Mouse (Mus musculus): Measurements from ENCODE around the gene Stk39.

Gene Stk39

GRCm38 (mm10) chr2:68336913-68337312, 135.2 kb downstream of the Stk39 start:
- no peak for DNase-seq

DNA sequence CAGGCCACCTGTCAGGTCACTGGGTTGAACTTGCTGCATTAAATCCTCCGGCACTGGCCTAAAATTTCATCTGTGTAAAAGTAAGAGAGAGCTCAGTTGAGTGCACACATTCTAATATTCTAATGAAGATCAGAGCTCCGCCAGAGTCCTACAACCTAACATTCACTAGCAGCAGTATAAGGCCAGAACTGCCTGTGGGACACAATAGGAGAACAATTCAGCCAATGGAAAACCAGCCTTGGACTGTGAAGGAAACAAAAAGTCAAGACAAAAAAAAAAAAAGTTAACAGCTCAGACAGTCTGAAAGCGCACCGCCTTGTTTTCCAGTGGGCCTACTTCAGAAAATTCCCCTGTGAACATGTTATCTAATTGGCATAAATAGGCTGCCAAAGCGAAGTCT, 137.1 kb downstream of the Stk39 start:
- DNase-seq, result no peak

DNA sequence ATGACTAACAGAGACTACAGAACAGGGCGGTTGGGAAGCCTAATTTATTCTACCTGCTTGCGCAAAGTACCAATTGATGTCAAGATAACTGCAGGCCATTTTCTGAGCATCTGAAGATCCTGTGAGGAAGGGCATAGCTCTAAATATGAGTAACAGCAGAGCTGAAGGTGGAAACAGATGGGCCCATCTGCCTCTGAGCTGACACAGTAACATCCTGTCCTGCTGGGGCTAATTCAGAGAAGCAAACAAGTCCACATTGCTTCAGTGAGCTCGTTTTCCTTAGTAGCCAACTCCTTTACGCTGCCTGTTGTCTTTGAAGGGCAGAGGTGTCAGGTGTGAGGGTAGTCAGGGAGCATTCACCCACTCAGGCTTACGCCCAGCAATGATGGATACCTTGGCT, 146.8 kb downstream of the Stk39 start:
- DNase-seq, result no peak

DNA sequence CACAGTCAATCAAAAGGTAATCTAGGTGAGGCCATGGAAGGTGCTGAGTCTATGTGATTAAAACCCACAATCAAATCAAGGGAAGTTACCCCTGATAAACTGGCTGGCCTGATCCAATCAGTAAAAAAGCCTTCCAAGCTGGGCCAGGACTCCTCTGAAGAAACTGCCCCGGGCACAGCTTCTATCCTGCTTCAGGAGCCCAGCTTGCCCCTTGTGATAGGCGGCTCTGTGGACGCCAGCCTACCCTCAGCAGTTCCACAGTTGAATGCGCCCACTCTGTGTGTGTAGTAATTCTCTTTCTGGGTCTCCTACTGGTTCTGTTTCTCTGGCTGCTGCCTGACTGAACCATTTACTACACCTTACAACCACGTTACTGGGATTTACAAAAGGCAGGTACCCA, 150.8 kb downstream of the Stk39 start:
- DNase-seq, result no peak

DNA sequence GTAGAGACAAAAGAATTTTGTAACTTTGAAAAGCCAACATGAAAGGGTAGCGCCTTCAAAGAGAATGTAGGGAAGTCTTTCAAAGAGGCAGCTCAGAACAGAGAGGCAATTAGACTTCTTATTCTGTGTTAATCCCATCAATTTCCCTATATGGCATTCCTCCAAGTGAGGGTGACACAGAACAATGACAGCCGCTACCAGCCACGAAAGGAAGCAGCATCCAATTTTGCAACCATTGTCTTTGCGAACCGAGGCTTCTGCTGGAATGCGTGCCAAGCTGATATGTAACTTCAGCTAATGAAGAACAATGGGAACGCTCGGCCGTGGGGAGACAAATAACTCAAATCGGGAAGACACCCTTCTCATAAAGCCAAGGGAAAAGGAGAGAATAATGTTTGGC, 151.4 kb downstream of the Stk39 start:
- peak; percentile 42 for DNase-seq

GRCm38 (mm10) chr2:68318452-68318851, 153.6 kb downstream of the Stk39 start:
- DNase-seq, result no peak

GRCm38 (mm10) chr2:68317895-68318294, 154.2 kb downstream of the Stk39 start:
- DNase-seq, result no peak

DNA sequence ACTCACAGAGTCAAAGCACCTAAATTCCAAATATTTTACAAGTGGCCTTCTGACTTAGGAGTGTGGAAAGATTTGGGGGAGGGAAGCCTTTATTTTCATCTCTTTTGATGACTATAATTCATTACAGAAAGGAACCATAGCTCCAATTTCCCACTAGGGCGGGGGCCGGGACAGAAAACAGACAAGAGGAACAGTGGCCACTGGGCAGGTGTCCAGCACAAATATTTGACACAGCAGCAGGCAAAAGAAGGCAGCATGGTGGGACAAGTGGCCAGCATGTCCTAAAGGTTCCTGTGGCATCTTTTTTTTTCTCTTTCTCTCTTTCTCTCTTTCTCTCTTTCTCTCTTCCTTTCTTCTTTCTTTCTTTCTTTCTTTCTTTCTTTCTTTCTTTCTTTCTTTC, 154.6 kb downstream of the Stk39 start:
- DNase-seq, result peak; percentile 40

DNA sequence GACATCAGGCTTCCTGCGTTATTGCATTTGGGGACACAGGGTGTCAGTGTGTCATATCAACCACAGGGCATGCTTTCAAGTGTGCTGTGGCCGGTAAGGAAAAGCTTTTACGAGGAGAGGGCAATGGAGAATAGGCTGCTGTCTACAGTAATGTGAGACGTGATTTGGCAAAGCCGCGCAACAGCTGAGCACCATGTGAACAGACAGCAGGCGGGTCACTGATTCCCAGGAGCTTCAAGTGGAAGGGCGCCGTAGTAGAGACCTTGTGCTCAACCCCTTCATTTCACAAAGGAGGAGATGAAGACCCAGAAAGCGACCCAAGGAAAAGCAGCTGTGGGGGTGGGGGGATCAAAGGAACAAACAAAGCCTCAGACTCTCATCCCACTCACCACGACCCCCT, 156.8 kb downstream of the Stk39 start:
- DNase-seq, result no peak

DNA sequence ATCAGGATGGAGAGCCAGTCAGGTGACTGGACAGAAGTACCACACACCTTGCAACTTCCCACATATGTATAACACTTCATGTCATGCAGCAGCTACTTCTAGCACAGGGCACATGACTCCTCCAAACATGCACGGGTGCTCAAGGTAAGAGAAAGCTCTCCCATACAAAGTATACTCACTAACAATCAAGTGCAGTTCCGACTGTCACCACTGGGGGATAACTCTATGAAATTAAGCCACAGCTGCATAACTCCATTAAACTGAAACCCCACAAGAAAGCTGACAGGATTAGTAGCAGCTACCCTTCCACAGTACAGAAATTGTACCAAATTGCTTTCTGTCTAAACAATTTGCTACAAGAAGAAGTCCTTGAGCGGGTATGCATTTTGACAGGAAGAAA, 161.9 kb downstream of the Stk39 start:
- DNase-seq, result peak; percentile 52

GRCm38 (mm10) chr2:68306519-68306918, 165.5 kb downstream of the Stk39 start:
- no peak for DNase-seq

DNA sequence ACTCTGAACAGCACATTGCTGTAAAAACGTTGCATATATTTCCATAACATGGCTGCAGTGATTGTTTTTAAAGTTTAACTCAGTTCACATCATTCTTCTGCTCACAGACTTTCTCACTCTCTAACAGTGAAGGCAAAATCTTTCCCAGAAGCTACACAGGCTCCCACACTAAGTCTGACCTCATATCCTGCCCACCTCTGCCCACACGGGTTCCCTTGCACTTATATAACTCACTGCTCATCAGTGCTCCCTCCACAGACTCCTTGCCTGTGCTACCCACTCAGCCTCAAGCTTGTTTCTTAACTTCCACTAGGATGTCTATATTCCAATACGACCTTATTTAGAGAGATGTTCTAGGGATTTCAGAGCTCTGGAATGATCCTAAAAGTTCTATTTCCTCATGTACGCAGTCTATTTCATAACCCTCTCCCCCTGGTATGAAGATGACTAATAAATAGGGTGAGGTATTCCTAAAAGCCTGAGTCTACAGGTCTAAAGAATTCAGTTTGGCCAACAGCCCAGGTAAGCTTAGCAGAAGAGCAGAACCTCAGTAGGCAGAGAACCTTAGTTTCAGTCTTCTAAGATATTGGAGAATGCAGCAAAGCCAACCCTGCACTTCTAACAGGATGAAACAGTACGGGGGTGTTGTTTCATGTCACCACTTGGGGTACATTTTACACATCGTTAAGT, 167.2 kb downstream of the Stk39 start:
- peak; percentile 10 for DNase-seq

- no peak for DNase-seq
These were observed 170.1 kb downstream of the Stk39 start for GRCm38 (mm10) chr2:68301811-68302542.

DNA sequence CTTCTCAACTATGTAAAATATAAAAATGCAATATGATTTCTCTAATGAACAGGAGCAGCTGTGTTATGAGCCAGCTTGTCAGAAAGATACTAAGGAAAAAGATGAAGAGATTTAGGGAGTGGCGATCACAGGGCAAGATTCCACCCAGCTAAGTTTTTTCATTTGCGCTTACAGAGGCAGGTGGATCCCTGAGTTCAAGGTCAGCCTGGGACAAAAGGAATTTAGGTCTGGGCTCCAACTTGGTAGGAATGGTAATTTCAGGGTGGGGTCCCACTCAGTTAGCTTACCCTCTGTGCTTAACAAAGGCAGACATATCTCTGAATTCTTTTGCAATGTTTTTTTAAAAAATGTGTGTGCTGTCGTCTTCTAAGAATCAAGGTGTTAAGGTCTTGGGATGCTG, 173.7 kb downstream of the Stk39 start:
- DNase-seq, result no peak

DNA sequence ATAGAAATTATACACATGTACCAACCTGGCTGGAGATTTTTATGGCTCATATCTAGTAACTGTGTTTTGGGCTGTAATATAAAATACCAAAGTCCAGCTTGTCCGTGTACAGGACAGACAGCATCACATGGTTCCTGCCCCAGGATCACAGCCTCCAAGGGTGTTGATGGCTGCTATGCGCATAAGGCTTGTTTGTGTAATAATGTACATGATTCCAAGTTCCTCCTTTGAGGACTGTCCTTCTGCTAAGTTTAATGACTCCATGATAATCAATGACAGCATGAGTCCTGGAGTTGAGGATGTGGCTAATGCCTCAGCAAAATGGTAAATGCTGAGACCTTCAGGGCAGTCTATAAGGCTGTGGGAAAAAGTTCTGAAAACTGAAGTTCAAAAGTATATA, 174.1 kb downstream of the Stk39 start:
- no peak for DNase-seq

DNA sequence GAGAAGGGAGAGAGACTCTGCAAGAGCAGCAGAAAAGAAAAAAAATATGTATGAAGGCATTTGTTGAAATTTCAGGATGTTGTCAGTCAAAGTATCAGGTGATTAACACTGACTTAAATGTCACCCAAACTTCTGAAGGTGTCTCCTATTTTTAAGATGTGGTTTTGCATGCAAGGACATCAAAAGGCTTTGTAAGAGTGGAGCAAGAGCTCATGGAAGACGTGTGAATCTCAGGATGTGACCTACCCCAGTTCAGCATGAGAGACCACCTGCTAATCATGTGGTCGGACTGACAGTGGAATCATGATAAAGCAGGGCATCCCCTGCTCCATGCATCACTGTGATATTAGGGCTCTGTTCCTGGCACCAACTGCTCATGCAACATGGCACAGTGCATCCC, 175.3 kb downstream of the Stk39 start:
- DNase-seq, result no peak

DNA sequence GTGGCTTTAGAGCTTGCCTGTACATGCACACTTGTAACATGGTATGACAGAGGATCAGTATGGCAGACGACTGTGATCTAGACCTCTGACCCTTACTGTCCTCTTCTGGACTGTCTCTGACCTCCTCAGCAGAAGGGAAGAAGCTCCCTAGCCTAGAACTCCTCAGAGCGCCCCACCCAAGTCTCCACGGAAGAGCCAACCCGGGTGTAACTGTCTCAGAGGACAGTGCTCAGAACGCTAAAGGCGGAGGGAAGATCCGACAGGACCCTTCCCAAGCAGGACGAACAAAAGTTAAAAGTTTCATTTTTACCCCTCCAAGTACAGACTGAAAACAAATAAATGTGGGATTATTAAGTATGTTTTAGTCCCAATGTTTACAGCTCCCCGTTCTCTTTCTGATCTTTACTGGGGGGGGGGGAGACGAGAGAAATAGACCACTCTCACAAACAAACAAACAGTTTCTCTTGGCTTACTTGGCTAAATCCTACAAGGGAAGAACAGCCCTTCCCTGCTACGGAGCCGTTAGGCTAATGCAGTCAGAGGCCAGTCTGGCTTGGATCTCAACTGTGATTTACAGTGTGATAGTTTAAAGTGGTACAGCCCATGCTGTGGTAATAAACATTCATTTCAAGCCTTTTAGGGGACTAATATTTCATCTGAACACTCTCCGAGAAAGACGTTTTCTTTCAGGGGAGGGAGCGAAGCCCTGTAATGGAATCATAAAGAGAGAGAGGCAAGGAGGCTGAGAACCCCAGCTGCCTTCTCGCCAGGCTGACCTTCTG, 179.3 kb downstream of the Stk39 start:
- no peak for DNase-seq

DNA sequence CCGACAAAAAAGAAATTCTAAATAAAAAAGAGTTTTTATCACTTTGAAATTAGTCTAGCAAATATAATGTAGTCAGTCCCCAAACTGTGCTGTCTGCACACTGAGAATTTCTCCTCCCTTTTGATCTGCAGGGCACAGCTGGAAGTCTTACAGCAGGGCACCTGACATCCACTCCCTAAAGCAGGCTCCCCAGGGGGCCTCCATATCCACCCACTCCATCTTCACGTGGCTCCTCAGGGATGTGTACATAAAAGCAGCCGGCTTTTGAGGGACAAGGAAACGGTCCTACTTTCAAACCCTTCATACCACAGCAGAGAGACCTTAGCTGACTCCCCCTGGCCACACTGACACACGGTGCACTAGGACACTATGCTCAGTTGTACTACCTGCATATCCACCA, 180.2 kb downstream of the Stk39 start:
- no peak for DNase-seq

DNA sequence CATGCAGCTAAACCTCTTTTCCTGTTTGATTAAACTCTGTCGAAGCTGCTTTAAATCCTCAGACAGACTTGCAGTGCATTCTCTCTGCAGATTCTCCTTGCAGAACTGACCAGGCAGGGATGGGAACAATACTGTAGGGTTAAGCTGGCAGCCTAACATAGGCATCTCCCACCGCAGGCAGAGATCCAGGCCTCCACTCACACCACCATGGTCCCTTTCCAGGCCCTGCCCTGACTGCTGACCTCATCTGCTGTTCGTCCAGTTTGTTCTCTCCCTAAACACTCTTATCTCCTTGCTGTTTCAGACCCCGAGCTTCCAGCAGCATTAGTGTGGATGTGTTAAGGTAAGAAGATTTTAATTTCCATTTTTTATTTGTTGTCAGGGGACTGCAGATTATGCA, 182.1 kb downstream of the Stk39 start:
- no peak for DNase-seq

- no peak for DNase-seq
These were observed 182.9 kb downstream of the Stk39 start for GRCm38 (mm10) chr2:68289177-68289576.

- DNase-seq, result no peak
These were observed 184.0 kb downstream of the Stk39 start for GRCm38 (mm10) chr2:68288106-68288505.

GRCm38 (mm10) chr2:68284391-68284790, 187.7 kb downstream of the Stk39 start:
- peak; percentile 62 for DNase-seq

DNA sequence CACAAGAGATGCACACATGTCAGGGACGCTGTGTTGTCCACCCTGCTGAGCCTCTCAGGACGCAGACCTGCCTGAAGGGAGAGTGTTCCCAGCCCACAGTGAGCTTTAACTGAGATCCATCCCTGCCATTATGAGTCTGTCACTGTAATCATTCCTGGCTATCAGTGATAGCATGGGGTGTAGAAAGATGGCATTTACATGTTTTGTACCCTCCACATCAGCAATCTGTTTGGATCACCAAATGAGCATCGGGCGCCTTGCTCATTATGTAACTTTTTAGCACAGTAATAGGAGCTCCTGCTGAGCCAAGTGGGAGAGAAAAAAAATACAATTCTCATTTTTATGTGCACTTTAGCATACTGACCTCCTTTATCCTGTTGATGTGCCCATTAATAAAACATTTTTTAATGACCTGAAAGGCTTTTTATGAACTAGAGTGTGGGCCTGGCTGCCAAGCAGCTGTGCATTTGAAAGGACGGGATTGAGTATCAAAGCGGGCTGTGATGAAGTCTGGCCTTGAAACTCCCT, 189.0 kb downstream of the Stk39 start:
- no peak for DNase-seq

DNA sequence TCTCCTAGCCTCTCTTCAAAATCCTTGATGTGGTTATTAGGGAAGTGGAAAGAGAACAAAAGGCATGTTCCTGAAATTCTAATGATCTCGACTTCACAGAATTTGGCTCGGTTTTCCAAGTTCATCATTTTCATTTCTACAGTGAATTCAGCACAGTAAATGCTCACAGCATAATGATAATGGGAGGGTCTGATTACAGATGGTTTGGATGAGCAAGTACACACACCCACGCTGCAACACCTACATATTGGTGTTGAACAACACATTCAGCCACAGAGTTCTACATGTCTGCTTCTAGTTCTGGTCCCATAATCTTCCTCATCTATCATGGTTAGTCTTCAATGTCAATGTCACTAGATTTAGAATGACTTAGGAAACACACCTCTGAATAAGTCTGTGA, 190.5 kb downstream of the Stk39 start:
- no peak for DNase-seq

Measured in lung, postnatal 36 days (tissue).